Mouse (Mus musculus) C2C12 (cell line): ENCODE data around the gene Iscu. TPM values are rescaled to one million over a fixed set of nuclear protein-coding genes. Genes with fewer than 3 reads are reported as not detected.
"Not testable (repeated sequence)": the region's sequence is repeated elsewhere in the genome, so short reads cannot be mapped to it uniquely, and the experiment has no call there.

ENCODE experiments used
- H3K27me3 ChIP-seq: one replicate; pipeline ENCODE4 v1.6.1; 2011; ENCODE audit not compliant: control insufficient read depth, insufficient read depth, insufficient read length
- H3K36me3 ChIP-seq: one replicate; pipeline ENCODE4 v1.6.1; 2011; ENCODE audit not compliant: control insufficient read depth, insufficient read depth
- H3K4me3 ChIP-seq: one replicate; pipeline ENCODE4 v1.5.1; 2011; ENCODE audit warnings: mild to moderate bottlenecking, control low read depth; ENCODE audit not compliant: poor library complexity, insufficient read depth, severe bottlenecking
- H3K79me2 ChIP-seq: one replicate; pipeline ENCODE4 v1.6.1; 2011; ENCODE audit not compliant: control insufficient read depth, insufficient read depth
- H3K79me3 ChIP-seq: one replicate; pipeline ENCODE4 v1.6.1; 2011; ENCODE audit warnings: low read depth, control low read depth
- H3ac ChIP-seq: one replicate; pipeline ENCODE3; 2011; ENCODE audit warnings: low read depth; ENCODE audit not compliant: control insufficient read depth, insufficient read length
- CEBPB ChIP-seq: IDR thresholded peaks from one replicate; pipeline ENCODE4 v1.6.1; 2011; ENCODE audit warnings: low read depth, mild to moderate bottlenecking, control low read depth, moderate library complexity
- CTCF ChIP-seq: IDR thresholded peaks from one replicate; pipeline ENCODE4 v1.5.1; 2011; ENCODE audit not compliant: control insufficient read depth, insufficient read depth, insufficient read length
- FOSL1 ChIP-seq: IDR thresholded peaks from one replicate; pipeline ENCODE4 v1.8.0; 2011; ENCODE audit warnings: mild to moderate bottlenecking, low read length; ENCODE audit not compliant: poor library complexity, insufficient read depth, severe bottlenecking
- MAX ChIP-seq: IDR thresholded peaks from one replicate; pipeline ENCODE4 v1.6.1; 2011; ENCODE audit warnings: mild to moderate bottlenecking, control low read depth
- MYOD1 ChIP-seq: IDR thresholded peaks from one replicate; pipeline ENCODE4 v1.6.1; 2011; ENCODE audit warnings: low read depth; ENCODE audit not compliant: control insufficient read depth, insufficient read length
- MYOG ChIP-seq: IDR thresholded peaks from one replicate; pipeline ENCODE4 v1.6.1; 2011; ENCODE audit not compliant: control insufficient read depth, insufficient read length; ENCODE audit errors: extremely low read depth
- USF1 ChIP-seq: IDR thresholded peaks from one replicate; pipeline ENCODE4 v1.6.1; 2011; ENCODE audit warnings: low read depth, mild to moderate bottlenecking, control low read depth, moderate library complexity
- polyA plus RNA-seq: library from polyadenylated mRNA; unstranded; fragments of >200 nt; fragmentation: generic; extraction: Trizol; gene quantifications from one replicate; pipeline ENCODE4 v1.2.1, GENCODE M21; 2012; ENCODE audit warnings: missing spikeins

Gene Iscu
- polyA plus RNA-seq, 1 experiment, result 119 TPM

- no peak overlapping the region for H3K4me3 ChIP-seq
- peaks cover 23% of the 10 kb centered on the region for H3K36me3 ChIP-seq
- no peak overlapping the region for H3ac ChIP-seq
- peaks cover 7% of the 10 kb centered on the region for H3K79me3 ChIP-seq
- no peaks in the 10 kb centered on the region for H3K27me3 ChIP-seq
- peaks cover 20% of the 10 kb centered on the region for H3K79me2 ChIP-seq
- TF ChIP-seq CTCF, result no peak
- TF ChIP-seq MAX, result no peak
- no peak for TF ChIP-seq USF1
- no peak for TF ChIP-seq CEBPB
- TF ChIP-seq FOSL1, result no peak
- no peak for TF ChIP-seq MYOG
- no peak for TF ChIP-seq MYOD1
Observed at GRCm38 (mm10) chr5:113775585-113775984, 3.0 kb downstream of the Iscu start.

DNA sequence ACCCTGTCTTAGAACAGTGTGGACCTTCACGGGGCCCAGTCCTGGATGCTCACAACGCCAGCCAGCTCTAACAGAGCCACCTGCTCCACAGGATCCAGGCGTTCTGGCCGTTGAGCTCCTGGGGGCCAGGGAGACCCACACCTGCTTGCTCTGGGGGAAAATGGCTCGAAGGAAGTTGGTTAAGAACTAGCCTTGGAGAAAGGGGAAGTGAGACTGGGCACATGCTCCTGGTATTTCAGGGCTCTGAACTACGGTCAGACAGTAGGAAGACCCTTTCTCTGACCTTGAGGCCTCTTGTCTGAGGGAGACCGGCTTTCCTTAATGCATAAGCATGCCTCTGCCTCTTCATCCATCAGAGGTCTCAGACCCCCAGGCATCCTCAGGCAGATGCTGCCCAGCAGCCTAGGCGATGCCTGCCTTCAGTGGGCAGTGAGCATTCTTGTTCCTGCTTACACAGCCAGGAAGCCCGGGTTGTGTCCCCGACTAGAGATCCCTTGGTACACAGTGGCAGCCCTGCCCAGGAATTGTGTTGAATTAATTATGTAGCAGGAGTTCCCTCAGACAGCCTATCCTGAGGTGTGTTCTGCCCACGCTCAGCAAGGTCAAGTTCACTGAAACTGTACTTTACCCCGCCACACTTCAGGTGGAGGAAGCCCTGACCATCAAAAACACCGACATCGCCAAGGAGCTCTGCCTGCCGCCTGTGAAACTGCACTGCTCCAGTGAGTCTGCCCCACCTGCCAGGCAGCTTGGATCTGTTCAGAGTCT lies 3.8 kb downstream of the Iscu start:
- H3ac ChIP-seq, result no peak overlapping the region
- H3K36me3 ChIP-seq, result peaks cover 23% of the 10 kb centered on the region
- H3K79me2 ChIP-seq, result peaks cover 13% of the 10 kb centered on the region
- TF ChIP-seq MYOG, result no peak
- TF ChIP-seq CEBPB, result no peak
- no peak overlapping the region for H3K4me3 ChIP-seq
- peaks cover 1% of the 10 kb centered on the region for H3K79me3 ChIP-seq
- no peaks in the 10 kb centered on the region for H3K27me3 ChIP-seq

- H3K36me3 ChIP-seq, result peaks cover 23% of the 10 kb centered on the region
- TF ChIP-seq MAX (no peak), MYOG (no peak), FOSL1 (no peak), CEBPB (no peak), MYOD1 (no peak), CTCF (no peak), USF1 (no peak)
Observed at GRCm38 (mm10) chr5:113776896-113777226, 4.3 kb downstream of the Iscu start.

GRCm38 (mm10) chr5:113777728-113778127 lies 5.2 kb downstream of the Iscu start:
- not testable (repeated sequence) for H3K79me3 ChIP-seq, H3K4me3 ChIP-seq, H3ac ChIP-seq, H3K27me3 ChIP-seq, H3K79me2 ChIP-seq
- peaks cover 23% of the 10 kb centered on the region for H3K36me3 ChIP-seq

More at GRCm38 (mm10) chr5:113776896-113777226, 4.3 kb downstream of the Iscu start:
- Histone ChIP-seq H3K27me3 (no peaks in the 10 kb centered on the region), H3K79me3 (peaks cover 1% of the 10 kb centered on the region), H3ac (no peak overlapping the region), H3K4me3 (no peak overlapping the region), H3K79me2 (peaks cover 8% of the 10 kb centered on the region)

DNA sequence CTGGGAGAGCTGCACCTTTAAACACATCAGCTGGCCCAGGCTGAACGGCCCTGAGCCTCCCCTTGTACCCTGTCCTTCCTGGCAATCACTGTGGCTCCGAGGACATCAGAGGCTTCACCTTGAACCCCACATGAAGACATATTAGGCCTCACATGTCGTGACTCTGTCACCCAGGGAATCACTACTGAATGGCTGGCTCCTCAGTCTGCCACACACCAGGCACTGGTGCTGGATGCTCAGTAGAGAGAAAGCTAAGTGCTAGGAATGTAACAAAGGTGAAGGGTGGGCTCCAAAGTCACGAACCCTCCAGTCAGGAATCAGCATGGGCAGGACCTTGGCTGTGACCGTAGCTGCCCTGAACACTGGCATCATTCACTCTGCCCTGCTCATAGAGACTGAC lies 7.0 kb downstream of the Iscu start:
- no peak overlapping the region for H3ac ChIP-seq
- no peaks in the 10 kb centered on the region for H3K79me2 ChIP-seq
- TF ChIP-seq MYOG (no peak), CTCF (no peak), MAX (no peak), FOSL1 (no peak), CEBPB (no peak), MYOD1 (no peak), USF1 (no peak)
- no peak overlapping the region for H3K4me3 ChIP-seq
- peaks cover 23% of the 10 kb centered on the region for H3K36me3 ChIP-seq
- no peaks in the 10 kb centered on the region for H3K27me3 ChIP-seq
- H3K79me3 ChIP-seq, result no peaks in the 10 kb centered on the region

DNA sequence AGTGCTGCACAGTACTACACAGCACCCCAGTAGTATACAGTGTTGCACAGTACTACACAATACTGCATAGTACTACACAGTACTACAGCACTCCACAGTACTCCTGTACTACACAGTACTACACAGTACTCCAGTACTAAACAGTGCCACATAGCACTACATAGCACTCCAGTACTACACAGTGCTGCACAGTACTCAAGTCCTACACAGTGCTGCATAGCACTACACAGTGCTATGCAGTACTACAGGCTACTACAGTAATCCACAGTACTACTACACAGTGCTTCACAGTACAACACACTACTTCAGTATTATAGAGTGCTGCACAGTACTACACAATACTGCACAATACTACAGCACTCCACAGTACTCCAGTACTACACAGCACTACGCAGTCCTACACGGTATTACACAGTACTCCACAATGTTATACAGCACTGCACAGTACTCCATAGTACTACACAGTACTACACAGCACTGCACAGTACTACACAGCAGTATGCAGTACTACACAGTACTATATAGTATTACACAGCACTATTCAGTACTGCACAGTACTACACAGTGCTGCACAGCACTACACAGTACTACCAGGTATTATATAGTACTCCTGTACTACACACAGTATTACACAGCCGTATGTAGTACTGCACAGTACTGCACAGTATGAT lies 7.7 kb downstream of the Iscu start:
- Histone ChIP-seq H3K79me3 (no peaks in the 10 kb centered on the region), H3K36me3 (peaks cover 19% of the 10 kb centered on the region), H3ac (no peak overlapping the region), H3K27me3 (no peaks in the 10 kb centered on the region), H3K79me2 (no peaks in the 10 kb centered on the region), H3K4me3 (no peak overlapping the region)
- TF ChIP-seq CTCF (no peak), MAX (no peak), USF1 (no peak), CEBPB (no peak), FOSL1 (no peak), MYOG (no peak), MYOD1 (no peak)
